Mouse (Mus musculus): Measurements from ENCODE around the gene Bank1.

Gene Bank1

GRCm38 (mm10) chr3:136007081-136007828, 318.6 kb downstream of the Bank1 start:
- no peak for DNase-seq (ENCODE audit: low spot score in 2 of 2)

All from spleen, postnatal 4 days (tissue).